Mouse (Mus musculus) right cerebral cortex, adult 2 months (tissue): ENCODE data around the gene Eif4g2.
A peak's percentile ranks its signal among the peaks of the same experiment; 100 is the strongest.

Experiments
- DNase-seq, 2 experiments: peaks; one replicate each; pipeline ENCODE4 v3.0.0; 2021 to 2022; ENCODE audit warnings: low spot score in 2 of 2

The Eif4g2 gene

DNA sequence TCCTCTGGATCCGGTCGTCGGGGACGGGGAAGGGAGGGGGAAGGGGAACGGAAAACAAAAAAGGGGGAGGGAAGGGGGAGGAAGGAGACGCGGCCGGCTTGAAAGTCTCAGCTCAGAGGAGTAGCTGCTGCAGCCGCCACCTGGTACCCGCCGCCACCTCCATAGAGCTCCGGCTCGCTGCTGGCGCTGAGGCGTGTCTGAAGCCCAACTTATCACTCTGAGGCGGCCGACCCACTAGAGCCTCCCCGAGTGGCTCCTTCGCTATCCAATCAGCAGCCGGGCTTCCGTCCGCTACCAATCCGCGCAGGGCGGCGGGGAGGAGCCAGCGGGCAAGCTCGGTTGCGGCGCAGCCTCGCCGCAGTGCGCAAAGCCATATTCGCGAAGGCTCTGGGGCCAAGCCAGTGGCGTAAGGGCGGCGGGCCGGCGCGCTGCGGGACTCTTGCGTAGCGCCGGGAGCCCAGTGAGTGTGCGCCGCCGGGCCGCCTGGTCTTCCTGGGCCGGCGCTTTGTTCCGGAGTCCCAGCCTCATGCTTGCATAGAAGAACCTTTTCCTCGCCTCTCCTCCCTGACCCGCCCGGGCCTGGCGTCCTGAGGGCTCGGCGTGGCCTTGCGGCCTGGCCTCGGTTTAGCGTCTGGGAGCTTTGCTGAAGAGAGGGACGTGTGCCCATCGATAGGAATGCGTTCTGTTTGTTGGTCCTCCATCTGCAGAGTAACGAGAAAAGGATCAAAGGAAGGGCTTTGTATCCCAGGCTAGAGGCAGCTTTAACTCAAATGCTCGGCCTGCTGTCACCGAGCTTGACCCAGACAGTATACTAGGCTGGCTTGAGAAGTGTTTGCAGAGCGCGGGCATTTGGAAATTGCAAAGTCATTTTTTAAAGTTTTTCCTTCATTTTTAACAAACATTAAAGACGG lies at the start of gene Eif4g2:
Gene Eif4g2 (minus strand): TSS at position 209 of the 911 bp plus-strand sequence.
- DNase-seq = peak; percentile 99

DNA sequence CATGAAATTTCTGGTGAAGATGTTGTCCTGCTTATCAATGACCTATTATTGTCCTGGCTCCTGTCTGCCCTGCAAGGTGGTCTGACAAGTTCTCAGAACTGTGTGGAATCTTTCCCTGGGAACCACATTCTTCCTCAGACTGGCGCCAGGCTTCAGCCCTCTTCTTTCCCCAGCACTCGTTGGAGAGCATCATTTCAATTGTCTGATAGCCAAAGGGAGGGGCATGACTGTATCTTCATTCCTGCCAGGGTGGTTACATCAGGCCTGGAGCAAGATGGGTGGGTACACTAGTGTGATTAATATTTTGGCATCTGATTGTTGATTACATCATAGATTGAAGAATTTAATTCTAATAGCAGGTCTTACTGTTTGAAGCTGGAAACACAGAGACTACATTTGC lies 49.8 kb upstream of the Eif4g2 start:
- DNase-seq = no peak

DNA sequence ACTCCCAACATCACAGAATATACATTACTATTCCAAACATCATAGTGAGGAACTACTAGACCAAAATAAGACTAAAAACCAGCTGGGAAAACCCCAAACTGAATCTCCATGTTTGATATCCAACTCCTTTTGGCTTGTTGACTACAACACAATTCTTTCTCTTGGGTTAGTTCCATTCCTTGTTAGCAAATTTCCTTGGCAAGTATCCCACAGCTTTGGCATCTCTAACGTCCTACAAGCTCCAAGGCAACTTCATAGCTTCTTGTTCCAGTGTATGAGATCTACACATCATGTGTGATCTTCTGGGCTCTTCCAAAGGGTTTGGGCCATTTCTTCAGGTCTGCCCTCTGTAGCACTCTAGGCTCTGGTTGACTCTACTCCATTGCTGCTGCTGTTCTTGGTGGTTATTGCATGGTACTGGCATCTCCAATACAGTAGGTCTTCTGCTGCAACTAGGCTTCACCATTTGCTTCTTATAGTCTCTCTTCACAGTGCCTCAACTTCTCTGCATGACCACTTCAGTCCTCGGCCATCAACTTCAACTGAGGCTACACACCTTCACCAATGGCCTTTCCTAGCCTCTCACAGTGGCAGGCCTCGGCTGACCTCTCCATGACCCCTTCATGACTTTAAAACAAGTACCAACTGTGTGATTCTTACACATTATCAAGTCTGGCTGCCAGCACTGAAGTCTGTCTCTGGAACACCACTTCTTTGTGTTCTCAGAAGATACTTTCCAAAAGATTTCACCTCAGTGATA lies 44.0 kb upstream of the Eif4g2 start:
- no peak for DNase-seq

DNA sequence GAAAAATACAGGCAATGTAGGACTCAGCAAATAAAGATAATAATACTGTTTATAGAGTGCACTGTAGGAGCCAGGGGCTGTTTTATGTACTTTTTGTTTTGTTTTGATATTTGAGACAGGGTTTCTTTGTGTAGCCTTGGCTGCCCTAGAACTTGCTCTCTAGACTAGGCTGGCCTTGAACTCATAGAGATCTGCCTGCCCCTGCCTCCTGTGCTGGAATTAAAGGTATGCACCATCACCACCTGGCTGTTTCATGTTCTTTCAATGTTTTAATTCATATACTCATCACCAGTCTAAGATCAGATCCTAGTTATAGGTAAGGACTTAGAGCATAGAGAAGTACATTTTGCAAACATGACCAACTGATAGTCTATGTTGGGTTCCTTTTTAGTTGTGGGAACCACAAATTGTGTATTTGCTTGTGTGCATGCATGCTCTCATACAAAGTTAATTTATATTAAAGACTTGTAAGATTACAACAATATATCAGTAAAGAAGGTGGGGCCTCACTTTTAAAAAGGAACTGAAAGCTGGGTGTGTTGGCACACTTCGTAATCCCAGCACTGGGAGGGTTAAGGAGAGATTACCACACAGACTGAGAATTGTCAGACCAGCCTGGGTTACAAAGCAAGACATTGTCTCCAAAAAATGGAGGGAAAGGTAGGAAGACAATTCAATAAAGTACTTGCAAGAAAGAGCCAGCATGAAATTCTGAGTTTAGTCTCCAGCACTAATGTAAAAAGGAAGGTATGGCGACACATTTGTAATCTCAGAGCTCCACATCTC lies 41.1 kb upstream of the Eif4g2 start:
- DNase-seq = no peak

DNA sequence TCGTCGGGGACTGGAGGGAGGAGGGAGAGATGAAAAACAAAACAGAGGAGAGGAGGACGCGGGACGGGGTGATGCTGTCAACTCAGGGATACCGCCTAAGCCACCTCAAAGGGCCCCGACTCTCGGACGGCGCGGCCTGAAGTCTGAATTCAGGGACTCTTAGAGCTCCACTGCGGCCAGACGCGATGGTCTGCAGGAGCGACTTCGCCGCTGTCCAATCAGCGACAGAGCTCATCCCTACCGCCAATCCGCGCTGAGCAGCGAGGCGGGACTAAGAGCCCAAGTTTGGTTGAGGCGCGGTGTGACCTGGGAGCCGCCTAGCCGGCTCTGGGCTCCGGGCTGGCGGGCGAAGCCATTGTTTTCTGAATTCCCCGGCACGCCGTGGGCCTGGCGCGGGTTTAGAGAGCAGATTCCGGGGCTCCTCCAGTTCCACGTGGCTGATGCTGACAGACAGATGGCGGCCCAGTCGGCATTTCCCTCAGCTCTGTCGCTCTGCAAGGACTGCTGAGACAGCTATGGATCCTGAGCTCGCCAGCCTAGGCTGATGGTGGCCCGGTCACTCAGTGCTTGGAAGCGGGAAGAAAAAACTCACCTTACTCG lies 39.8 kb upstream of the Eif4g2 start:
- DNase-seq = peak; percentile 98

DNA sequence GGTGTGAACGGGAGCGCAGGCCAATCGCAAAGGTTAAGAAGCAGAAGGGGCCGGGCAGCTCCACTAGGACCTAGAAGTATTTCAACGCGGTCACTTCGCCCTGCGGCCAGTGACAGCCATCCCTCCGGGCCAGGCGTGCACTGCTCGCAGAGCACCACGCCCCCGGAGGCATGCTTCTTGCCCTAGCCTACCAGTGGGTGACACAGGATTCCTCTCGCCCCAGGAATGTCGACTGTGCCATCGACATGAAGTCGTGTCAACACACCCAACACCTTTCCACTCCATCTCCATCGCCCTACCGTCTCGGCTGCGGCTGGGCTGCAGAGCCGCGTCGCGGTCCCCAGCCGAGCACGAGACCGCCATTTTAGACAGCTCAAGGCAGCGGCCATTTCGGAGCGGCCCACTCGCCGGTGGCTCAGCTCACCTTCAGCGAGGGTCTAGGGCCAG lies 39.3 kb upstream of the Eif4g2 start:
- peak in 1 of 2 experiments; percentile 86 for DNase-seq

DNA sequence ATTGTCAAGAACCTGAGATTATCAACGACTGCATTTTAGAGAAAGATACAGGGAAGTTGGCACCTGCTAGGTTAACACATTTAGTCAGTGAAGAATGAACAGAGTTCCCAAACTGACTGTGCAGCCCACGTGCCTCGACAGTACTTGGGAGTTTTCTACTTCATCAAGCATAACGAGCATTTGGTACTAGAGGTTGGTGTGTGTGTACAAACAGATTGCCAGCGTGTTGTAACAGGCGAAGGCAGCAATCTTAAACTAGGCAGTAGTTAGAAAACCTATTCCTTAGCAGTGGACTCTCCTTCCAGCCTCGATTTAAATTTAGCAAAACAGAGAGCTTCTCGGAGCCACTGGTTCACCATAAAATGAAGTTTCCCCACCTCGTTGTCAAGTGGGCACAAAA lies 38.7 kb upstream of the Eif4g2 start:
- DNase-seq = peak; percentile 17 to 26

DNA sequence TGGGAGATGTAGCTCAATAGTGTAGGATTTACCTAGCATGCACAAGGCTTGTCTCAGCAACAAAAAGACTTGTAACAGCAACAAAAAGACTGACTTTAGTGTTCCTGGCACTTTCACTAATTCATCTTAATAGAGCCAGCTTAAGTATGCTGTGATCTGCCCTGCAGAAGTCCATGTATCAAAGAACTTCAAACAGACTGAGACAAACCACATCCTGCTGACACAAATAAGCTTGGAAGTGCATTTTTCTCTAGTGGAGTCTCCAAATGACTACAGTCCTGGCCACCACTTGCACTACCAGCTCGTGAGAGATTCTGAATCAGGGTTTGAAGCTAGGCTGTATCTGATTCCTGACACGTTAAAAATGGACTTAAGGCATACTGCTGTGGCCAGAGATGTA lies 26.7 kb upstream of the Eif4g2 start:
- no peak for DNase-seq

DNA sequence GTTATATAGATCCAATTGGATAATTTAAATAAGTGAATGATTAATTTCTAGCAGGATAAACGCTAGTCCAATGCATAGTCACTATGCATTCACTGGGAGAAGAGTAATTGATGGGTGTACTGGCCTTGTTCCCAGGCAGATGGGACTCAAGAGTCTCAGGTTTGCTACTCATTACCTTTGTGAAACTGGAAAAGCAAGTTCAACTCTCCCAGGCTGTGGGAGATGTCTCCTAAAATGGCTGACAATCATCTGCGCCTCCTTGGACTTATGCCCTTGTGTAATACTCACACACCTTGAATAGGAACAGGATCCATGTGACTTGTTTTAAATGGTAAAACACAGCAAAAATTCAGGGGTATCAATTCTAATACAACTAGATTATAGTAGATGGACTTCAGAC lies 26.3 kb upstream of the Eif4g2 start:
- no peak for DNase-seq

DNA sequence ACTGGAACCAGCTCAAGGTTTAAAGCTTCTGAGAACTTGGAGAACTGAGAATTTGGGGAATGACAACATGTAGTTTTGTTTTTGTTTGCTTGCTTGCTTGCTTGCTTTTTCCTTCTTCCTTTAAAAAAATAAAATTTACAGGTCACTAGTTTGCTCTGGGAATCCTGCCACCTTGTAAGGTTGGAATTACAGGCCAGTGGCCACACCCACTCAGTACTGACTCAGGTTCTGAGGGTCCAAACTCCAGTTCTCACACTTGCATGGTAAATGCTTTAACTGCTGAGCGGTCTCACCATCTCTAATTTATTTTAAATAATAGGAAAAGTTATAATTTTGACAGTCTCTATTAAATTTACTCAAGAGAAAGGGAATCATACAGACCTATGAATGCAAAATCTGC lies 15.4 kb upstream of the Eif4g2 start:
- no peak for DNase-seq

DNA sequence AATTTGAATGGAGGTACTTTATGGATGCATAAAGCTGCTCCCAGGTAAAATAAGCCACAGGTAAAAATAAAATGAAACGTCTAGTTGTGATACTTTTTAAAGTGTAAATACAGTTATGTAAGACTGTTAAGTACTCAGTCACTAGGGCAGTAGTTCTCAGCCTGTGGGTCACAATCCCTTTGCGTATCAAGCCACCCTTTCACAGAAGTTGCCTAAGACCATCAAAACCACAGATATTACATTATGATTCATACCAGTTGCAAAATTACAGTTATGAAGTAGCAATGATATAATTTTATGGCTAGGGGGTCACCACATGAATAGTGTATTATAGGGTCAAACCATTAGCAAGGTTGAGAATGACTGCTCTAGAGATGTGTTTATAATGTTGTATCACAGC lies 12.3 kb upstream of the Eif4g2 start:
- DNase-seq = no peak

DNA sequence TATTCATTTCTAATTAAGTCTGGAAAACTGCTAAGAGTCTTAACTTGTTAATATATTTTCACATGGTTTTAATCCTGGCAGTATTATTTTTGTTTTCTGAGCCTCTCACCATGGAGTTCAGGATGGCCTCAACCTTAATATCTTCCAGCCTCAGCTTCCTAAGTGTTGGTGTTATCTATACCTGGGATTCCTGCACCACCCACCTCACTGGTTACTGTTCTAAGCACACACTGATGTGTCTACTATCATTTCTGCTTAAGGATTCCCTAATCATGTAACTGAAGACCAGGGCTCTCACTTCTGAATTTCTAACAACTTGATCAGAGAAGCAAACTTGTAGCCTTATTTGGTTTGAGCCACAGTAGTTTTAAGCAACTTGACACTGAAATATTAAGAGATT lies 2.3 kb upstream of the Eif4g2 start:
- DNase-seq = no peak

DNA sequence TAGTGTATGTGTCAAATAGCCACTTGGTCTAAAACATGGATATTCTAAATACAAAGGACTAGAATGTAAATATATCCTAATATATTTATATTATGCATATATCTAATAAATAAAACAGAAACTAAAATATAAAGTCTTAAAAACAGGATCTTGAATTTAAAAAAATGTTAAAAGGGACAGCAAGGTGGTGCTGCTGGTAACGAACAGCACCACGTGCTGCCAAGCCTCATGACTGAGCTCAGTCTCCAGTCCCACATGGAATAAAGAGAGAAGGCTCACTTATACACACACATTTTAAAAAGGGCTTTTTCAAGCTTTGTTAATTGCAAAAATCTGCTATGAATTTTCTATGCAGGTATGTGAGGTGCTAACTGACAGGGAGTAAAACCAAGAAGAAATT lies 1.6 kb upstream of the Eif4g2 start:
- DNase-seq = no peak

DNA sequence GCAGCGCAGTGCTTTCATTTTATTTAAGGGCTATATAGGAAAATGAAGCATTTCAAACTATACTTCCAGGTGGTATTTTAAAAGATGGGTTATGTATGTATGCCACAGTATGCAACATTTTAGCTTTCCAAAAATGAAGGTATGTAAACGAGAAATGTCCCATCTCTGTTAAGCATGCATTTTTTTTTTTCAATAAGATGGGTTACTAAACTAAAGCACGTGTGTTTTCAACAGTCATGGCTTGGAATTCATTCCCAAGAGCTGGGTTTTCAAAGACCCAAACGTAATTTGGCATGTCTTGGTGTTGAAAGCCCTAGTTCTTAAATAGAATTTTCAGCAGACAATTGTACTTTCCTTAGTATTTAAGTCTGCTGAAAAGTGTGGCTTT lies 897 bp upstream of the Eif4g2 start:
- DNase-seq = no peak

DNA sequence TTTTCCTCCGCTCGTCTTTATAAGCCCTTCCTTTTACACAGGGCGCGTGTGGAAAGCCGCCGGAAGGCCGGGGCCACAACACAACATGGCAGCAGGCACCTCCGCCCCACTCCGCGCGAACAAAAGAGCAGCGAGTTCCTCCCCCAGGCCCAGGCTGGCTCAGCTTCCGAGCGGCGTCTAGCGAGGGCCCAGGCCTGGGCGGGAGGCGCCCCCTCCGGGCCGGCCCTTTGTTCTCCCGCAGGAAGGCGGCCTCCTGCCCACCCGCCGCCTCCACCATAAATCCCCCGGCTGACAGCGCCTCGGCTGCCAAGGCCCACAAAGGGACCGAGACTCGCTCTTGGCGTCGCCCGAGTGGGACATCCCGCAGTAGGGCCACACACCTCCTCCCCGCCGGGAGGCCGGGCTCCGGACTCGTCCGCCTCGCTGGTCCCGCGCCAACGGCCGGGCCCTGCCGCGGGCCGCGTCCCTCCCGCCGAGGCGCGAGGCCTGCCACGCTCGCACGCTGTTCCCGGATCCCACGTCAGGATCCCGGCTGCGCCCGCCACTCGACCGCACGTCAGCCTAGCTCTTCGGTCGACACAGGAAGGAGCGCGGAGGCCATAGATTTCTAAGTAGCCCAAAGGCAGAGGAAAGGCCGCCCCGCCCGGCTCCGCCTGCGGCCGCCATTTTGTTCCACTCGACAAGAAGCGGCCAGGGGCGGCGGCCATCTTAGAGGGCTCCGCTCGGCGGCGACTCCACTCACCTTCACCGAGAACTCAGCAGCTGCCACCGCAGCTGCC lies 598 bp downstream of the Eif4g2 start:
- peak; percentile 76 to 86 for DNase-seq

DNA sequence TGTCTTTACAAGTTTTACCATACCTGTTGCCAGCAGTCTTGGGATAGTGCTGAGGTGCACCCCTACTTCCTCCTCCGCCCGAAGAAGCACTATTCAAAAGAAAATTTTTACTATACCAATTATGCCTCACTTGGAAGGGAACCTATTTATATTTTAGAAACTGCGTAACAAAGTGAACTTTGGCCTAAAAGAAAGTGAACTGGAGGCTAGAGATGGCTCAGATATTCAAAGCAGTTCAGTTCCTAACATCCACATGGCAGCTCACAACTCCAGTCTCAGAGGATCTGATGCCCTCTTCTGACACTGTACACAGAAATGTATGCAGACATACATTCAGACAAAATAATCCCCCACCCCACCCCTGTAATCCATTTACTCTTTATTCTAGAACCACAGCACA lies 2.0 kb downstream of the Eif4g2 start:
- no peak for DNase-seq

DNA sequence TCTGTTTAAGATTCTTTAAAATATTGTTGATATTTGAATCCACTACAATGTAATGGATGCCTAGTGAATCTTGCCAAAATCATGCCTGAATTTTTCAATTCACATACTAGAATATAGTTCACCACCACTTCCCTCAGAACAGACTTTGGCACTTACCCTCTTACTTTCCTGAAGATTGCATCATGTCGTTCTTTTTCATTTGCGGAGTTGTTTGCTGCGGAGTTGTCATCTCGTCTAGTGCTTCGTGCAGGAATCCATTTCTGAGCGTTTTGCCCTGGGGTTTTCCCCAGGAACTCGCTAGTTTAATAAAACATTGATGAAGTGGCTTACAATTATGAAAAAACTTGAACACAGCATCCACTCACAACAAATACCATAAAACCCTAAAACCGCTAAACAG lies 2.8 kb downstream of the Eif4g2 start:
- DNase-seq = no peak

DNA sequence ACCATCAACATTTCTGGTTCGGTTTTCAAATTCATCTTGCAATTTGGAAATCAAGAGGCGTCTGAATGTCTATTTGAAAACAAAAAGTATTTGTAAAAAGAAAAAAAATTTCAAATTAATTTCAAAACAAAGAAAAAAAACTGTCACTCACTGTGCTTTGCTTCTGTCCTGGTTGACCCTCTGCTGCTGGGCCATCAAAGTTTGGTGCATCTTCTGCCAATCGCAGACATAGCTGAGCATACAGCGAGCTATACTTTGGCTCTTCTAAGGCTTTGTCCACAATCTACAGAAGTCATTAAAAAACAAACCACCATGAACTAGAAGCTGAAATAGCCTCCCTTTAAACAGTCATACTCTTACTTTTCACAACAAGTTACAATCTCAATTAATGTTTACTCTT lies 4.6 kb downstream of the Eif4g2 start:
- DNase-seq = no peak

DNA sequence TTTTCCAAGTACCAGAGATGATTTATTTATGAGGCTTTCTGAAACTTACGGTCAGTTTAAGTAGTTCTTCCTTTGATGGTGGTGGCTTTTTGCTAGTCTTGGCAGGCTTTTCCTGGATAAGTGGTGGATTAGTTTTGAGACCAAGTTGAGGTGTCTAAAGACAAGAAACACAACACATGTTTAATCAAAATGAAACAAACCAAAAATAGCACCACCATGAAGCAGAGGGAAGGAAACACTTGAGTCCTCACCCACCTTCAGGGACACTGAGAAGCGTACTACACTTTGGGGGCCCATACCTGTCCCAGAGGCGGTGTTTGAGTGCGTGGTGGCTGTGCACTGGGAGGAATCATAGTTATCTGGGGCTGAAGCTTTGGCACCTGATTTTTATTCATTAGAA lies 7.5 kb downstream of the Eif4g2 start:
- DNase-seq = no peak

DNA sequence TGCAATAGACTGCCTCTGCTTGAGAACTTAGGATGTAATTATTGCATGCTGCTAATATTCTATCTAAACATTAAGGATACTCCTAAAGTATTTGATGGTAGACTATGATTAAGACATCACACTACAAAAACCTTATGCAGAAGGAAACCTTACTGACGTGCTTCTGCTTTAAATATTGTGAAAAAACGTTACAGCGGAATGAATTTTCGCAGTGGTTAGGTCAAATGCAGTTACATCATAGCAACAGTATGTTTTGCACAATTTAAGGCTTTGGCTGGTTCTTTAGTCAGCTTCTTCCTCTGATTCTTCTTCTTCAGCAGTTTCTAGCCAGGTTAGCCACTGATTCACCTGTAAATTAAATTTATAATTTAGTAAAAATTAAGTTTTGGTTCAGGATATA lies 10.4 kb downstream of the Eif4g2 start:
- DNase-seq = no peak

DNA sequence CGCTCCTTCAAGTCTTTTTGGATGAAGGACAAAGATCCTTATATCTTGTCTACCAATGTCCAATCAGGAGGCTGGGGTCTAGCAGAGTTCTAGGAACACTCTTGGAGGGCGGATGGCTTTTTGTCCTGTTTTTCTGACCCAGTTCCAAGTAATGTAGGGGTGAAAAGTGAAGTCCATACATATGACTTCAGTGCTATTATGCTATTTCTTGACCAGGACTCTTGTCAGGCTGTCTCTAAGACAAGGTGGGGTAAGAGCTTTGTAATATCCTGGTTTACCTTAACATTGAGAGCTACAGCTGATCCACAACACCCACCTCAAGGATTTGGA lies 12.7 kb downstream of the Eif4g2 start:
- DNase-seq = no peak
